Mouse (Mus musculus) embryo, embryonic 10.5 days (tissue): ENCODE data around the gene Tmem269.

Experiments used
- DNase-seq: peaks from one replicate; pipeline ENCODE4 v3.0.0-alpha.2; 2015; ENCODE audit warnings: low spot score

Gene Tmem269

GRCm38 (mm10) chr4:119234348-119234747 is 16.3 kb upstream of the Tmem269 start:
- DNase-seq: no peak

- DNase-seq: peak; percentile 83
Observed at GRCm38 (mm10) chr4:119233256-119233901, 15.4 kb upstream of the Tmem269 start.

GRCm38 (mm10) chr4:119232410-119233255 is 14.6 kb upstream of the Tmem269 start, which contains the start of the genes AU022252 and P3h1:
Gene AU022252, minus strand, starts transcription at chr4:119232712.
Gene P3h1, plus strand, starts transcription at chr4:119232915.
- peak; percentile 100 for DNase-seq

GRCm38 (mm10) chr4:119226751-119227150 is 8.7 kb upstream of the Tmem269 start:
- DNase-seq: no peak

- no peak for DNase-seq
Observed at GRCm38 (mm10) chr4:119225719-119226118, 7.7 kb upstream of the Tmem269 start.

- no peak for DNase-seq
Observed at GRCm38 (mm10) chr4:119224534-119224933, 6.5 kb upstream of the Tmem269 start.

GRCm38 (mm10) chr4:119223696-119224095 is 5.7 kb upstream of the Tmem269 start:
- DNase-seq: peak; percentile 62

GRCm38 (mm10) chr4:119216667-119217066 is 1.4 kb downstream of the Tmem269 start:
- no peak for DNase-seq

- DNase-seq: peak; percentile 84
Observed at GRCm38 (mm10) chr4:119204672-119205071, 13.3 kb downstream of the Tmem269 start.

- DNase-seq: no peak
Observed at GRCm38 (mm10) chr4:119198105-119198504, 19.9 kb downstream of the Tmem269 start.

- peak; percentile 17 for DNase-seq
Observed at GRCm38 (mm10) chr4:119195582-119196320, 22.3 kb downstream of the Tmem269 start.

- peak; percentile 90 for DNase-seq
Observed at GRCm38 (mm10) chr4:119194909-119195581, 23.0 kb downstream of the Tmem269 start, which contains the start of gene Svbp. Gene Svbp, plus strand, starts transcription at chr4:119195306.

- no peak for DNase-seq
Observed at GRCm38 (mm10) chr4:119192757-119193156, 25.3 kb downstream of the Tmem269 start.

- no peak for DNase-seq
Observed at GRCm38 (mm10) chr4:119191273-119191672, 26.7 kb downstream of the Tmem269 start.

- DNase-seq: no peak
Observed at GRCm38 (mm10) chr4:119190618-119191017, 27.4 kb downstream of the Tmem269 start.

GRCm38 (mm10) chr4:119189864-119190263 is 28.2 kb downstream of the Tmem269 start, which contains the start of gene Ermap:
Gene Ermap, minus strand, starts transcription at chr4:119190011.
- no peak for DNase-seq

- DNase-seq: no peak
Observed at GRCm38 (mm10) chr4:119189392-119189791, 28.6 kb downstream of the Tmem269 start.

GRCm38 (mm10) chr4:119188060-119188785 is 29.8 kb downstream of the Tmem269 start:
- peak; percentile 18 for DNase-seq

- no peak for DNase-seq
Observed at GRCm38 (mm10) chr4:119185771-119186170, 32.2 kb downstream of the Tmem269 start.

GRCm38 (mm10) chr4:119183525-119183924 is 34.5 kb downstream of the Tmem269 start:
- DNase-seq: no peak

- DNase-seq: no peak
Observed at GRCm38 (mm10) chr4:119181456-119181855, 36.6 kb downstream of the Tmem269 start.
